Mouse (Mus musculus) urinary bladder, postnatal 36 days (tissue): ENCODE results near the gene Shroom1.

Experiments
- DNase-seq, 2 experiments: peaks; one replicate each; pipeline ENCODE4 v3.0.0; 2022; ENCODE audit warnings: low spot score in 2 of 2, mixed read lengths in 1 of 2

Gene Shroom1

DNA sequence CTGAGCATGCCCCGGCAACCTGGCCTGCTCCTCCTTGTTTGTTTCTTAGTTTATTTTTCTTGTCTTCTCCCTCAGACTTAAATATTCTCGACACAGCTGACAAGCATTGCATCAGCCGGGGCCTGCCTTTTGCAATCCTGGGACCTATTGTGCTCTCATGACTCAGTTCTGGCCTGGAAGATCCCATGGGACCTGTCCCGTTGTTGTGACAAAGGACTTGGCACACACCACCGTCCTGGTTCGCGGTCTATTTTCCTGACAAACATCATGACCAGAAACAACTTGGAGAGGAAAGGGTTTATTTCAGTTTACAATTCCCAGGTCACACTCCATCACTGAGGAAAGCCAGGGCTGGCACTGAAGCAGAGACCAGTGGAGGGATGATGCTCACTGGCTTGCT is 51.1 kb downstream of the Shroom1 start:
- peak in 1 of 2 experiments; percentile 78 for DNase-seq

DNA sequence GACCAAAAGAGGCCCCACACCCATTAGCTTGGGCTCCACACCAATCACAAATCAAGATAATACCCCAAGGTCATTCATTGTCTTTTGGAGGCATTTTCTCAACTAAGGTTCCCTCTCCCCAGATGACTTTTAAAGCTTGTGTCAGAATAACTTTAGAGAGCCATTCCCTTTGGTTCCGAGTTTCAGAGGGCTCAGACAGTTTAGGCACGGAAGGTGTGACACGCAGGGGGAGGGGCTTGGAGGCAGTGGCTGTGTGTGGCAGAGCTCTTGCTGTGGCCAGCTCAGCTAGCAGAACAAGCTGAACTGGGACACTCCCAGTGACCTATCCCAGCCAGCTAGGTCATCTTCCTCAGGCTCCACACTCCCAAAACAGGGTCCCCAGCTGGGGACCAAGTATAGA is 51.6 kb downstream of the Shroom1 start:
- no peak for DNase-seq

DNA sequence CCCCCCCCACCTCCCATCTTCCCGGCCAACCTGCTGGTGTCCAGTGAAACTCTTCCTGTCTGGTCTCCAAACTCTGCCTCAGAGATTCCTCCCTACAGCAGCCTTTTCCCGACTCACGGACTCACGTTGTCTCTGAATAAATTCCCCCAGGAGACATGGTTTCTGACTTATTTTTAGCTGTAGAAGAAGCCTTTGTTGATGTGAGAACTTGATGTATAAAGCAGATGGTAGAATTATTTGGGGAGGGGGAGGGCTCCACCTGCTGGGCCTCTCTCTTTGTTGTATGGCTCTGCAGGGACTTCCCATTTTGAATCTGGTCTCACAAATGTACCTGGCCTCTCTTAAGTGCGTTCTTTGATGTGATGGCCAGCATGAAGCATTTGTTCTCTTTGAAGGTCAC is 53.3 kb downstream of the Shroom1 start:
- DNase-seq = no peak

DNA sequence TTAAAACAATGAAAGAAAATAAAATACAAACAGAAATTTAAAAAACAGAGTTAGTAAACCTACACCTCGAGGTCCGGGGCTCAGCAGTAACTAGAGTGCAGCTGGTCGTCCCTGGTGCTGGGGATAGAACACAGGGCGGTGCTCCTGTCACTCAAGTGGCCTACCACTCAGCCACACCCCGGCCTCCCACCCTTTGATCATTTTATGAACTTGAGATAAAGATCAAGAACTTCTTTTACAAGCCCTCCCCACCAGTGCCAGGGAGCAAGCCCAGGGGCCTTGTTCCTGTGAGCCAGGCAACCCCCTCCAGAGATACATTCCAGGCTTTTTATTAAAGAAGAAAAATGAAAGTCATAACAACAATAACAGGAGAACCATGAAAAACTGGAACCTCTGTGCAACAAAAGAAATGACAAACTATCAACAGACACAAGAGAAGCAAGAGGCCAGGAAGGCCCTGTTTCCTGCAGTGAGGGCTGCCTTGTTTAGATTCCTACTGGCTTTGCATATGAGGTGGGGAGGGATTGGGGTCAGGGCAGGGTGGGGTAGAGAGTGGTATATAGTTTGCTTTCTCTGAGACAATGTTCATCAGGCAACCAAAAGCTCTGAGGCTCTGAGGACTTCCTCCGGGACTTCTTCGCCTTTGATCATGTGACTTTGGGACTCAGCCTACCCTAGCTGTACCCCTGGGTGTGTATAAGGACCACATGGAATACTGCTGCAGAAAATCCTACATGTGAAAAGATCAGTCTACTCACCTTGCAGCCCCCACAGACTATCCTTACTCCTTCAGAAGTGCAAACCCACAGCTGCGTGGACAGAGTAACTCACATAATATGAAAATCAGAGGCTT is 60.0 kb downstream of the Shroom1 start:
- no peak for DNase-seq
